Mouse (Mus musculus) layer of hippocampus, postnatal 36 days (tissue): ENCODE results near the gene Mrgprx2. TPM values are rescaled to one million over a fixed set of nuclear protein-coding genes. Genes with fewer than 3 reads are reported as not detected.
"Not testable (repeated sequence)": the region's sequence is repeated elsewhere in the genome, so short reads cannot be mapped to it uniquely, and the experiment has no call there.

ENCODE experiments used
- DNase-seq, 2 experiments: peaks; one replicate each; pipeline ENCODE4 v3.0.0; 2022
- total RNA-seq, 2 experiments: library from RNA; stranded (reverse); gene quantifications; 2 replicates each; pipeline ENCODE4 v1.2.3; 2021

Mrgprx2 gene
- total RNA-seq: not detected

- DNase-seq: no peak
These were observed at the start of gene Mrgprx2 for GRCm38 (mm10) chr7:48499221-48499620. Mrgprx2 (minus strand) TSS chr7:48499321.

- DNase-seq: no peak
These were observed 42.9 kb downstream of the Mrgprx2 start, which contains the start of gene Mrgprb1 for GRCm38 (mm10) chr7:48456242-48456641. Mrgprb1 (minus strand) TSS chr7:48456342.

GRCm38 (mm10) chr7:48436581-48436980 is 62.5 kb downstream of the Mrgprx2 start:
- no peak for DNase-seq

GRCm38 (mm10) chr7:48435936-48436335 is 63.2 kb downstream of the Mrgprx2 start:
- not testable (repeated sequence) for DNase-seq

Other genes with a start within 250 kb of the Mrgprx2 start
- gene Mrgprb8, start 110.8 kb downstream of the Mrgprx2 start, total RNA-seq: not detected
- gene Mrgprb1, start 43.0 kb downstream of the Mrgprx2 start, total RNA-seq: not detected
- gene Mrgprb2, start 58.8 kb upstream of the Mrgprx2 start, total RNA-seq: not detected
- not detected for gene Mrgprb3, start 144.5 kb upstream of the Mrgprx2 start, total RNA-seq